8 mouse cellular contexts compared by ENCODE assay signal in genomic region chr2:4881350-4882248, GRCm38 (mm10). TPM values are rescaled to one million over a fixed set of nuclear protein-coding genes. Genes with fewer than 3 reads are reported as not detected.
DNase-seq lines count a peak whose midpoint lies in the region; ATAC-seq and TF ChIP-seq lines count a peak whose summit lies in the region.

Gene Sephs1 (plus strand): TSS chr2:4881564.

- no peak for TF ChIP-seq POLR2A in ES-Bruce4 (IDR thresholded peaks at IDR 0.05; ENCODE audit: insufficient read depth, low read length)

- H3K4me2 ChIP-seq in forebrain, embryonic 13.5 days: peak within 1 kb of the TSS; percentile 75
- peak within 1 kb of the TSS; percentile 85 for H3K4me2 ChIP-seq in heart, postnatal 0 days (ENCODE audit: low read depth, low read length)
- peak within 1 kb of the TSS; percentile 92 for H3K4me2 ChIP-seq in liver, embryonic 15.5 days
- peak within 1 kb of the TSS; percentile 55 for H3K4me2 ChIP-seq in neural tube, embryonic 11.5 days (ENCODE audit: low read depth)
- H3K4me2 ChIP-seq in stomach, embryonic 16.5 days (ENCODE audit: low read depth, low read length): peak within 1 kb of the TSS; percentile 84

- peak; percentile 63 for DNase-seq in c-Kit-positive CD71-positive TER-119-positive erythroid progenitor cells, embryonic 14.5 days (ENCODE audit: low spot score)
- DNase-seq in heart, postnatal 0 days (ENCODE audit: low spot score): peak; percentile 85
- DNase-seq in kidney, postnatal 4 days: peak; percentile 89 to 94
- DNase-seq in neural tube, embryonic 11.5 days (ENCODE audit: low spot score): peak; percentile 91

- no peaks in the 10 kb centered on the region for H3K9me3 ChIP-seq in ES-Bruce4 (replicated peaks; ENCODE audit: control insufficient read depth, insufficient read depth, low read length, poor library complexity, severe bottlenecking)
- no peaks in the 10 kb centered on the region for H3K9me3 ChIP-seq in forebrain, embryonic 13.5 days (replicated peaks)
- no peaks in the 10 kb centered on the region for H3K9me3 ChIP-seq in heart, postnatal 0 days (replicated peaks; ENCODE audit: control insufficient read depth, low read length)
- no peaks in the 10 kb centered on the region for H3K9me3 ChIP-seq in liver, embryonic 15.5 days (replicated peaks)
- no peaks in the 10 kb centered on the region for H3K9me3 ChIP-seq in neural tube, embryonic 11.5 days (ENCODE audit: control insufficient read depth, low read length)
- no peaks in the 10 kb centered on the region for H3K9me3 ChIP-seq in stomach, embryonic 16.5 days (replicated peaks; ENCODE audit: control insufficient read depth, low read length)

- TF ChIP-seq EP300 in ES-Bruce4 (IDR thresholded peaks at IDR 0.05; ENCODE audit: insufficient read depth, low read depth, low read length): no peak
- TF ChIP-seq EP300 in heart, postnatal 0 days (IDR thresholded peaks at IDR 0.05; ENCODE audit: low read depth): no peak

- no peak for TF ChIP-seq CTCF in ES-Bruce4 (IDR thresholded peaks at IDR 0.05; ENCODE audit: low read depth, low read length)
- TF ChIP-seq CTCF in heart, postnatal 0 days (IDR thresholded peaks at IDR 0.05; ENCODE audit: low read depth): no peak

- peak within 1 kb of the TSS; percentile 100 for H3K4me3 ChIP-seq in ES-Bruce4 (ENCODE audit: low read depth, low read length)
- H3K4me3 ChIP-seq in forebrain, embryonic 13.5 days: peak within 1 kb of the TSS; percentile 92
- H3K4me3 ChIP-seq in heart, postnatal 0 days (ENCODE audit: low read depth, low read length): peak within 1 kb of the TSS; percentile 97
- peak within 1 kb of the TSS; percentile 97 for H3K4me3 ChIP-seq in liver, embryonic 15.5 days (replicated peaks)
- peak within 1 kb of the TSS; percentile 93 for H3K4me3 ChIP-seq in neural tube, embryonic 11.5 days (ENCODE audit: low read depth, low read length)
- peak within 1 kb of the TSS; percentile 90 for H3K4me3 ChIP-seq in stomach, embryonic 16.5 days (replicated peaks; ENCODE audit: low read length)

- peaks cover 1% of the 10 kb centered on the region for H3K4me1 ChIP-seq in ES-Bruce4 (ENCODE audit: control insufficient read depth, insufficient read depth, low read length)
- H3K4me1 ChIP-seq in forebrain, embryonic 13.5 days: peaks cover 28% of the 10 kb centered on the region
- H3K4me1 ChIP-seq in heart, postnatal 0 days (ENCODE audit: control insufficient read depth, insufficient read depth): peaks cover 11% of the 10 kb centered on the region; the same call in 1 of the 2 replicates
- H3K4me1 ChIP-seq in liver, embryonic 15.5 days (replicated peaks): peaks cover 29% of the 10 kb centered on the region
- H3K4me1 ChIP-seq in neural tube, embryonic 11.5 days (ENCODE audit: control insufficient read depth, insufficient read depth, low read length): peaks cover 11% of the 10 kb centered on the region
- peaks cover 7% of the 10 kb centered on the region for H3K4me1 ChIP-seq in stomach, embryonic 16.5 days (ENCODE audit: control insufficient read depth, insufficient read depth, low read length)

- peaks cover 7% of the 10 kb centered on the region for H3K36me3 ChIP-seq in ES-Bruce4 (ENCODE audit: control insufficient read depth, insufficient read depth, low read length, poor library complexity, severe bottlenecking)
- peaks cover 24% of the 10 kb centered on the region for H3K36me3 ChIP-seq in forebrain, embryonic 13.5 days (ENCODE audit: poor library complexity, severe bottlenecking)
- peaks cover 9% of the 10 kb centered on the region; the same call in 1 of the 2 replicates for H3K36me3 ChIP-seq in heart, postnatal 0 days (replicated peaks; ENCODE audit: control insufficient read depth, insufficient read depth, low read length)
- H3K36me3 ChIP-seq in liver, embryonic 15.5 days (replicated peaks): peaks cover 24% of the 10 kb centered on the region
- H3K36me3 ChIP-seq in neural tube, embryonic 11.5 days (ENCODE audit: control insufficient read depth, insufficient read depth, low read length): peaks cover 5% of the 10 kb centered on the region
- H3K36me3 ChIP-seq in stomach, embryonic 16.5 days (ENCODE audit: control insufficient read depth, insufficient read depth, low read length): no peaks in the 10 kb centered on the region

- ATAC-seq in forebrain, embryonic 13.5 days: peak; percentile 84
- ATAC-seq in heart, postnatal 0 days (ENCODE audit: insufficient read depth, low read depth): peak; percentile 89
- peak; percentile 86 for ATAC-seq in liver, embryonic 15.5 days (ENCODE audit: insufficient read depth)
- peak; percentile 65 for ATAC-seq in neural tube, embryonic 11.5 days (ENCODE audit: insufficient read depth, low FRiP score, low TSS enrichment)
- peak; percentile 77 for ATAC-seq in stomach, embryonic 16.5 days (ENCODE audit: insufficient read depth, low FRiP score)

- H3K9ac ChIP-seq in ES-Bruce4 (ENCODE audit: low read depth, poor library complexity, severe bottlenecking): peak within 1 kb of the TSS; percentile 99
- H3K9ac ChIP-seq in forebrain, embryonic 13.5 days: peak within 1 kb of the TSS; percentile 98
- H3K9ac ChIP-seq in heart, postnatal 0 days (replicated peaks; ENCODE audit: low read depth, low read length): peak within 1 kb of the TSS; percentile 99
- peak within 1 kb of the TSS; percentile 97 for H3K9ac ChIP-seq in liver, embryonic 15.5 days
- H3K9ac ChIP-seq in neural tube, embryonic 11.5 days (ENCODE audit: low read length): peak within 1 kb of the TSS; percentile 99
- peak within 1 kb of the TSS; percentile 99 for H3K9ac ChIP-seq in stomach, embryonic 16.5 days (ENCODE audit: low read length)

- no peaks in the 10 kb centered on the region for H3K27me3 ChIP-seq in ES-Bruce4 (ENCODE audit: control insufficient read depth, insufficient read depth, low read length, poor library complexity, severe bottlenecking)
- no peaks in the 10 kb centered on the region for H3K27me3 ChIP-seq in forebrain, embryonic 13.5 days
- no peaks in the 10 kb centered on the region for H3K27me3 ChIP-seq in heart, postnatal 0 days (ENCODE audit: control insufficient read depth, insufficient read depth, low read length)
- peaks cover 24% of the 10 kb centered on the region; the same call in 1 of the 2 replicates for H3K27me3 ChIP-seq in liver, embryonic 15.5 days
- no peaks in the 10 kb centered on the region for H3K27me3 ChIP-seq in neural tube, embryonic 11.5 days (ENCODE audit: control insufficient read depth, insufficient read depth, low read length)
- H3K27me3 ChIP-seq in stomach, embryonic 16.5 days (ENCODE audit: control insufficient read depth, insufficient read depth, low read length): no peaks in the 10 kb centered on the region

- WGBS in forebrain, embryonic 13.5 days: under 1% methylated on average over 72 of the region's 115 CpGs
- under 1% methylated on average over 69 of the region's 115 CpGs for WGBS in heart, postnatal 0 days
- WGBS in liver, embryonic 15.5 days (ENCODE audit: insufficient replicate concordance): 1% methylated on average over 107 of the region's 115 CpGs
- WGBS in neural tube, embryonic 11.5 days: 0% methylated on average over 58 of the region's 115 CpGs
- under 1% methylated on average over 84 of the region's 115 CpGs for WGBS in stomach, embryonic 16.5 days

- H3K27ac ChIP-seq in ES-Bruce4 (ENCODE audit: insufficient read depth, low read length): peak within 1 kb of the TSS; percentile 93
- peak within 1 kb of the TSS; percentile 100 for H3K27ac ChIP-seq in forebrain, embryonic 13.5 days
- H3K27ac ChIP-seq in heart, postnatal 0 days (ENCODE audit: low read depth): peak within 1 kb of the TSS; percentile 100
- H3K27ac ChIP-seq in liver, embryonic 15.5 days (replicated peaks): peak within 1 kb of the TSS; percentile 94
- H3K27ac ChIP-seq in neural tube, embryonic 11.5 days (ENCODE audit: low read depth, low read length): peak within 1 kb of the TSS; percentile 100
- H3K27ac ChIP-seq in stomach, embryonic 16.5 days (ENCODE audit: low read length): peak within 1 kb of the TSS; percentile 99

RNA-seq across cellular contexts. Expression of gene Sephs1, which starts in this region (rescaled TPM):
- polyA plus RNA-seq in ES-Bruce4 (2011; ENCODE audit: insufficient read depth, insufficient read length, low read depth, missing spikeins): 59.5 and 61.4 TPM in 2 replicates
- polyA plus RNA-seq in forebrain, embryonic 13.5 days (2015; fragmentation: Nextera tagmentation; extraction: Ambion mirVana): 96.7 and 103 TPM in 2 replicates
- 30.7 and 43.8 TPM in 2 replicates for total RNA-seq in heart, postnatal 0 days (2014; rRNA removed; ENCODE audit: low replicate concordance)
- polyA plus RNA-seq in heart, postnatal 0 days (2015; fragmentation: Nextera tagmentation; extraction: Ambion mirVana): 20.9 TPM in 2 replicates
- polyA plus RNA-seq in liver, embryonic 15.5 days (2015; fragmentation: Nextera tagmentation; extraction: Ambion mirVana): 25.9 and 27.9 TPM in 2 replicates
- polyA plus RNA-seq in neural tube, embryonic 11.5 days (2014; fragmentation: Nextera tagmentation; extraction: Ambion mirVana): 123 and 126 TPM in 2 replicates
- polyA plus RNA-seq in stomach, embryonic 16.5 days (2015; fragmentation: Nextera tagmentation; extraction: Ambion mirVana): 50.2 and 53.0 TPM in 2 replicates

Comparison
In these comparisons a context has a peak if more than half of its experiments do, and no peak if none do; other contexts are left out.
1. Peak in every context shown above with its lines: DNase-seq, ATAC-seq, H3K4me3 ChIP-seq and H3K27ac ChIP-seq.